Mouse (Mus musculus) heart, postnatal 0 days (tissue): Measurements from ENCODE around the gene Ovch2. TPM values are rescaled to one million over a fixed set of nuclear protein-coding genes. Genes with fewer than 3 reads are reported as not detected.
A peak's percentile ranks its signal among the peaks of the same experiment; 100 is the strongest.

ENCODE experiments used
- ATAC-seq: fragments of 200-750 bp; cut with Nextera tagmentation; 2 replicates; pipeline ENCODE4 v1.8.0; 2017; ENCODE audit warnings: low read depth, moderate number of reproducible peaks, moderate library complexity; ENCODE audit not compliant: insufficient read depth
- DNase-seq: peaks from one replicate; pipeline ENCODE4 v3.0.0-alpha.2; 2016; ENCODE audit warnings: low spot score
- H3K27ac ChIP-seq: fragments of 300-500 bp; sonication (generic); 2 replicates; pipeline ENCODE4 v1.5.1; 2014; ENCODE audit warnings: low read depth, mild to moderate bottlenecking
- H3K27me3 ChIP-seq: fragments of 300-500 bp; sonication (generic); 2 replicates; pipeline ENCODE4 v1.6.1; 2014; ENCODE audit warnings: low read length, mixed read lengths; ENCODE audit not compliant: control insufficient read depth, insufficient read depth
- H3K36me3 ChIP-seq: fragments of 300-500 bp; sonication (generic); replicated peaks from 2 replicates; pipeline ENCODE4 v1.6.1; 2014; ENCODE audit warnings: low read length, mixed read lengths; ENCODE audit not compliant: control insufficient read depth, insufficient read depth
- H3K4me1 ChIP-seq: fragments of 300-500 bp; sonication (generic); 2 replicates; pipeline ENCODE4 v1.6.1; 2014; ENCODE audit warnings: antibody characterized with exemption; ENCODE audit not compliant: control insufficient read depth, insufficient read depth
- H3K4me2 ChIP-seq: fragments of 300-500 bp; sonication (generic); 2 replicates; pipeline ENCODE4 v1.6.1; 2014; ENCODE audit warnings: low read depth, mild to moderate bottlenecking, low read length, moderate library complexity
- H3K4me3 ChIP-seq: fragments of 300-500 bp; sonication (generic); 2 replicates; pipeline ENCODE4 v1.5.1; 2014; ENCODE audit warnings: low read depth, low read length
- H3K9ac ChIP-seq: fragments of 300-500 bp; sonication (generic); replicated peaks from 2 replicates; pipeline ENCODE4 v1.6.1; 2014; ENCODE audit warnings: low read depth, low read length, mixed read lengths
- H3K9me3 ChIP-seq: fragments of 300-500 bp; sonication (generic); replicated peaks from 2 replicates; pipeline ENCODE4 v1.6.1; 2016; ENCODE audit warnings: low read length; ENCODE audit not compliant: control insufficient read depth
- CTCF ChIP-seq: IDR thresholded peaks from 2 replicates; pipeline ENCODE4 v1.5.1; 2016; ENCODE audit warnings: antibody characterized with exemption, control low read depth, low read depth
- EP300 ChIP-seq: IDR thresholded peaks from 2 replicates; pipeline ENCODE4 v1.6.1; 2016; ENCODE audit warnings: antibody characterized with exemption, low read depth
- WGBS: fragments of 180-500 bp; shearing (Covaris S2); extraction: QIAGEN DNeasy Blood & Tissue Kit; methylation state at CpG from one replicate; pipeline ENCODE4 v1.1.7; 2014; 5-methylcytosine and 5-hydroxymethylcytosine counted together
- polyA plus RNA-seq: library from polyadenylated mRNA; unstranded; fragments of >200 nt; fragmentation: Nextera tagmentation; extraction: Ambion mirVana; gene quantifications from 2 replicates; pipeline ENCODE4 v1.2.1, GENCODE M21; 2015
- total RNA-seq: library from RNA; depleted of rRNA; stranded (reverse); fragments of >200 nt; gene quantifications from 2 replicates; pipeline ENCODE4 v1.2.3, GENCODE M21; 2014; ENCODE audit warnings: low replicate concordance; rRNA removed

The Ovch2 gene
- total and polyA plus RNA-seq, 2 experiments from 2014 or later: not detected

DNA sequence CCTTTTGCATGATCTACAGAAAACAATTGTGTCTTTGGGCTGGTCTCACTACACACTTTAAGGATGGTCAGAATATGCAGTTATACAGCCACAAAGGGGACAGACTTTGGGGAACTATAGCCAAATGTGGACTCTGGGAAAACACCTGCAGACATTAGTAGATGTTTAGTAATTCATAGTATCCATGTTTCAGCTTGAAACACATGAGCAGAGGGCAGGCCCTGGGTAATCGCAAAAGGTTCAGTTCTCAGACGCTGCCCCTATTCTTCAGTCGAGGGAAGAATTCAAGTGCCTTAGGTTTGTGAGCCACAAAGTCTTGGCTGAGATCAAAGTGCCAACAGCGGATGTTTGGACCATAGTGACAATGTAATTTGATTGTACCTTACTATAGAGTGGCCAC lies 56.6 kb downstream of the Ovch2 start:
- no peaks in the 10 kb centered on the region for H3K27me3 ChIP-seq
- DNase-seq: no peak
- H3K9ac ChIP-seq: no peak overlapping the region
- H3K4me2 ChIP-seq: no peak overlapping the region
- H3K4me3 ChIP-seq: no peak overlapping the region
- H3K36me3 ChIP-seq: peaks cover 48% of the 10 kb centered on the region
- no peaks in the 10 kb centered on the region for H3K4me1 ChIP-seq
- no peak for TF ChIP-seq CTCF
- TF ChIP-seq EP300: no peak
- 83% methylated on average over 4 of the region's 4 CpGs for WGBS
- no peak overlapping the region for H3K27ac ChIP-seq
- ATAC-seq: no peak
- H3K9me3 ChIP-seq: no peaks in the 10 kb centered on the region

DNA sequence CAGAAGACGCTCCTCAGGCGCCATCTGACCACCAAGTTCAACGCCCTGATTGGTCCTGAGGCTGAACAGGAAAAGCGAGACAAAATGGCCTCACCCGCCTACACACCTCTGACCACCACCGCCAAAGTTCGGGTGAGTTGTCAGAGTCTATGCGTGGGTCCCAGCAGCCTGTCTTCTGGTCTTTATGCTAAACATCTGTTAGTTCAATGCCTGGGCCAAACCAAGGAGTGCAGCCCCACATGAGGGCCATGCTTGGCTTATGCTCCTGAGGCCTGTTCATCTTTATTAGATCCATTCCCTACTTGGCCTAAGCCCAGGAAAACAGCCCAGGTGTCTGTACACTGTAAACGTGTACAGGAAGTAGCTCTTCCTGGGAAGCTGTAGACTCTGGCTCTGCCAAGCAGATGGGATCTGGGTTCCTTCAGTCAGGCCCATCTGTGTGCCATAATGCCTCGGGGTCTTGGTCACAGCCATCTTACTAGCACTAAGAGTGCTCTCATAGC lies 58.0 kb downstream of the Ovch2 start:
- no peak overlapping the region for H3K27ac ChIP-seq
- ATAC-seq (no peak), DNase-seq (no peak)
- H3K9ac ChIP-seq: no peak overlapping the region
- peaks cover 56% of the 10 kb centered on the region for H3K36me3 ChIP-seq
- no peaks in the 10 kb centered on the region for H3K4me1 ChIP-seq
- H3K9me3 ChIP-seq: no peaks in the 10 kb centered on the region
- H3K4me2 ChIP-seq: no peak overlapping the region
- H3K27me3 ChIP-seq: no peaks in the 10 kb centered on the region
- no peak overlapping the region for H3K4me3 ChIP-seq
- TF ChIP-seq CTCF (no peak), EP300 (no peak)
- 86% methylated on average over 10 of the region's 10 CpGs for WGBS

DNA sequence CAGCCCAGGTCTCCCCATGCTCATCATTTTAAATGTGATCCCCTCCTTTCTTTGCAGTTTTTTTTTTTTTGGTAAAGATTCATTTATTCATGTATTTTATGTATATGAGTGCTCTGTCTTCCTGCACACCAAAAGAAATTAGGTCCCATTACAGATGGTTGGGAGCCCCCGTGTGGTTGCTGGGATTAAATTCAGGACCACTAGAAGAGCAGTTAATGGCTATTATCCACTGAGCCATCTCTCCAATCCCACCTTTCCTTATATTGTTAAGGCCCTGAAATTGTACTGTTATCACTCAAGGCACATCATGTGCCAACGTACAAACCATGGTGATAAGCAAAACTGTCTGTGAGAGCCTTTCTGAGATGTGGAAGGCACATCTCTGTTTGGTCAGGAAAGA lies 62.3 kb downstream of the Ovch2 start:
- TF ChIP-seq CTCF: peak; percentile 47
- TF ChIP-seq EP300: no peak
- Histone ChIP-seq H3K4me3 (no peak overlapping the region), H3K9me3 (no peaks in the 10 kb centered on the region), H3K9ac (no peak overlapping the region), H3K36me3 (peaks cover 42% of the 10 kb centered on the region), H3K4me2 (no peak overlapping the region), H3K4me1 (no peaks in the 10 kb centered on the region), H3K27me3 (no peaks in the 10 kb centered on the region), H3K27ac (no peak overlapping the region)
- DNase-seq (peak; percentile 22), ATAC-seq (no peak)
- WGBS: 29% methylated on average over 2 of the region's 2 CpGs

DNA sequence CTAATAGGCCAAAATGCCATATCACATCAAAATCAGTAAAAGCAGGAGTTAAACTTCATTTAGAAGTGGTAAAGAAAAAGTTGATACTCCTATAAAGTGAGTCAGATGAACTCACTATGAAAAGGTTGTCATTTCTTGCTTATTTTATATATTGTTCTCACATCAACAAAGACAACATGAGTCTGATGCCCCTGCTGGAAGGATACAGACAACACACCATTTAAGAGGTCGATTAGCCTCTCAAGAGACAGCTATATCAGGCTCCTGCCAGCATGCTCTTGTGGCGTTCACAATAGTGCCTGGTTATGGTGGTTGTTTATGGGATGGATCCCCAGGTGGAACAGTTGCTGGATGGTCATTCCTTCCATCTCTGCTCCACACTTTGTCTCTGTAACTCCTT lies 67.8 kb downstream of the Ovch2 start:
- H3K27ac ChIP-seq: no peak overlapping the region
- no peak overlapping the region for H3K4me3 ChIP-seq
- H3K9ac ChIP-seq: no peak overlapping the region
- H3K27me3 ChIP-seq: no peaks in the 10 kb centered on the region
- TF ChIP-seq CTCF (no peak), EP300 (no peak)
- H3K4me2 ChIP-seq: no peak overlapping the region
- 53% methylated on average over 2 of the region's 2 CpGs for WGBS
- no peaks in the 10 kb centered on the region for H3K4me1 ChIP-seq
- H3K9me3 ChIP-seq: no peaks in the 10 kb centered on the region
- peaks cover 32% of the 10 kb centered on the region for H3K36me3 ChIP-seq
- DNase-seq (no peak), ATAC-seq (no peak)

Other genes with a start within 250 kb of the Ovch2 start
- gene Olfml1, start 233.8 kb downstream of the Ovch2 start, total RNA-seq: 2.9 and 9.0 TPM in 2 replicates
- 4.7 and 5.1 TPM in 2 replicates for gene Olfml1, start 233.8 kb downstream of the Ovch2 start, polyA plus RNA-seq
- 8.4 and 17.5 TPM in 2 replicates for gene Ppfibp2, start 206.0 kb downstream of the Ovch2 start, total RNA-seq
- gene Ppfibp2, start 206.0 kb downstream of the Ovch2 start, polyA plus RNA-seq: 6.6 and 6.8 TPM in 2 replicates
- gene 5330417H12Rik, start 176.0 kb downstream of the Ovch2 start, total RNA-seq: not detected in 2 replicates
- gene 5330417H12Rik, start 176.0 kb downstream of the Ovch2 start, polyA plus RNA-seq: not detected in 2 replicates
- gene Cyb5r2, start 43.2 kb downstream of the Ovch2 start, total RNA-seq: not detected in 2 replicates
- 1.0 TPM in 2 replicates for gene Cyb5r2, start 43.2 kb downstream of the Ovch2 start, polyA plus RNA-seq
- gene Olfr467, start 11.1 kb upstream of the Ovch2 start, total RNA-seq: not detected in 2 replicates
- not detected in 2 replicates for gene Olfr467, start 11.1 kb upstream of the Ovch2 start, polyA plus RNA-seq
- not detected in 2 replicates for gene Olfr469, start 24.3 kb upstream of the Ovch2 start, total RNA-seq
- gene Olfr469, start 24.3 kb upstream of the Ovch2 start, polyA plus RNA-seq: not detected in 2 replicates
- gene Olfr470, start 46.3 kb upstream of the Ovch2 start, total RNA-seq: not detected in 2 replicates
- gene Olfr470, start 46.3 kb upstream of the Ovch2 start, polyA plus RNA-seq: not detected in 2 replicates
- gene Olfr472, start 96.7 kb upstream of the Ovch2 start, total RNA-seq: not detected in 2 replicates
- gene Olfr472, start 96.7 kb upstream of the Ovch2 start, polyA plus RNA-seq: not detected in 2 replicates
- not detected in 2 replicates for gene Olfr473, start 129.2 kb upstream of the Ovch2 start, total RNA-seq
- gene Olfr473, start 129.2 kb upstream of the Ovch2 start, polyA plus RNA-seq: not detected in 2 replicates
- not detected in 2 replicates for gene Olfr474, start 153.4 kb upstream of the Ovch2 start, total RNA-seq
- not detected in 2 replicates for gene Olfr474, start 153.4 kb upstream of the Ovch2 start, polyA plus RNA-seq
- not detected in 2 replicates for gene Olfr476, start 163.6 kb upstream of the Ovch2 start, total RNA-seq
- not detected in 2 replicates for gene Olfr476, start 163.6 kb upstream of the Ovch2 start, polyA plus RNA-seq
- gene Olfr477, start 185.5 kb upstream of the Ovch2 start, total RNA-seq: not detected in 2 replicates
- gene Olfr477, start 185.5 kb upstream of the Ovch2 start, polyA plus RNA-seq: not detected in 2 replicates
- gene Olfr478, start 232.8 kb upstream of the Ovch2 start, total RNA-seq: not detected in 2 replicates
- not detected in 2 replicates for gene Olfr478, start 232.8 kb upstream of the Ovch2 start, polyA plus RNA-seq
- gene Olfr479, start 249.5 kb upstream of the Ovch2 start, total RNA-seq: not detected in 2 replicates
- not detected in 2 replicates for gene Olfr479, start 249.5 kb upstream of the Ovch2 start, polyA plus RNA-seq